Mouse (Mus musculus) left cerebral cortex, postnatal 14 days (tissue): ENCODE results near the gene Olfr329-ps. TPM values are rescaled to one million over a fixed set of nuclear protein-coding genes. Genes with fewer than 3 reads are reported as not detected.

Source experiments
- total RNA-seq, 2 experiments: library from RNA; stranded (reverse); gene quantifications; 2 replicates each; pipeline ENCODE4 v1.2.3; 2021

Olfr329-ps gene
- total RNA-seq, 2 experiments from 2014 or later: not detected

Other genes starting within 250 kb of the Olfr329-ps start
- gene Zfp692, start 239.4 kb downstream of the Olfr329-ps start, total RNA-seq: 10 to 100 TPM; 20.0 to 21.3 TPM
- gene Zfp672, start 216.1 kb downstream of the Olfr329-ps start, total RNA-seq: 10 to 100 TPM; 48.6 to 52.7 TPM
- 10 to 100 TPM; 54.1 to 59.7 TPM for gene Sh3bp5l, start 215.7 kb downstream of the Olfr329-ps start, total RNA-seq
- gene Lypd8, start 167.4 kb downstream of the Olfr329-ps start, total RNA-seq: not detected
- gene 1810065E05Rik, start 125.3 kb downstream of the Olfr329-ps start, total RNA-seq: not detected
- gene Gm12253, start 113.9 kb downstream of the Olfr329-ps start, total RNA-seq: not detected
- gene Lypd9, start 93.5 kb downstream of the Olfr329-ps start, total RNA-seq: not detected
- gene Olfr30, start 84.2 kb downstream of the Olfr329-ps start, total RNA-seq: not detected
- not detected for gene Olfr332, start 53.9 kb downstream of the Olfr329-ps start, total RNA-seq
- gene Olfr331, start 43.9 kb downstream of the Olfr329-ps start, total RNA-seq: not detected
- not detected for gene Olfr330, start 11.6 kb downstream of the Olfr329-ps start, total RNA-seq
- under 1 TPM; 0.11 TPM for gene Olfr328, start 9.2 kb upstream of the Olfr329-ps start, total RNA-seq
- not detected for gene Olfr224, start 24.1 kb upstream of the Olfr329-ps start, total RNA-seq
- not detected for gene Olfr325, start 31.3 kb upstream of the Olfr329-ps start, total RNA-seq
- gene Olfr324, start 48.7 kb upstream of the Olfr329-ps start, total RNA-seq: not detected
- under 1 TPM in 1 of 2 experiments, not detected in 1; 0.42 TPM for gene 2210407C18Rik, start 69.7 kb upstream of the Olfr329-ps start, total RNA-seq
- not detected for gene Olfr323, start 84.1 kb upstream of the Olfr329-ps start, total RNA-seq
- gene Trim58, start 94.0 kb upstream of the Olfr329-ps start, total RNA-seq: under 1 TPM in 1 of 2 experiments, not detected in 1; 0.15 TPM
- not detected for gene Olfr322, start 112.4 kb upstream of the Olfr329-ps start, total RNA-seq
- not detected for gene Olfr320, start 134.7 kb upstream of the Olfr329-ps start, total RNA-seq
- not detected for gene Olfr319, start 152.7 kb upstream of the Olfr329-ps start, total RNA-seq
- gene Olfr318, start 177.6 kb upstream of the Olfr329-ps start, total RNA-seq: under 1 TPM in 1 of 2 experiments, not detected in 1; 0.13 TPM
- under 1 TPM in 1 of 2 experiments, not detected in 1; 0.15 TPM for gene Olfr317, start 192.8 kb upstream of the Olfr329-ps start, total RNA-seq
- under 1 TPM; 0.13 to 0.42 TPM for gene Olfr316, start 206.3 kb upstream of the Olfr329-ps start, total RNA-seq
- gene Olfr315, start 226.8 kb upstream of the Olfr329-ps start, total RNA-seq: not detected
- not detected for gene Olfr314, start 236.5 kb upstream of the Olfr329-ps start, total RNA-seq